Mouse (Mus musculus) hindbrain, embryonic 16.5 days (tissue): ENCODE measurements around the gene Tmub2. TPM values are rescaled to one million over a fixed set of nuclear protein-coding genes. Genes with fewer than 3 reads are reported as not detected.
A peak's percentile ranks its signal among the peaks of the same experiment; 100 is the strongest.

Source experiments
- ATAC-seq: fragments of 200-750 bp; cut with Nextera tagmentation; 2 replicates; pipeline ENCODE4 v1.8.0; 2017; ENCODE audit warnings: moderate TSS enrichment, moderate library complexity
- H3K27ac ChIP-seq: fragments of 300-500 bp; sonication (generic); 2 replicates; pipeline ENCODE4 v1.5.1; 2014; ENCODE audit warnings: low read depth, mild to moderate bottlenecking, control low read depth, low read length, moderate library complexity
- H3K27me3 ChIP-seq: fragments of 300-500 bp; sonication (generic); replicated peaks from 2 replicates; pipeline ENCODE4 v1.6.1; 2014; ENCODE audit warnings: low read length; ENCODE audit not compliant: control insufficient read depth, insufficient read depth
- H3K36me3 ChIP-seq: fragments of 300-500 bp; sonication (generic); 2 replicates; pipeline ENCODE4 v1.6.1; 2014; ENCODE audit warnings: mild to moderate bottlenecking, low read length, moderate library complexity, mixed read lengths; ENCODE audit not compliant: control insufficient read depth, insufficient read depth
- H3K4me1 ChIP-seq: fragments of 300-500 bp; sonication (generic); 2 replicates; pipeline ENCODE4 v1.6.1; 2014; ENCODE audit warnings: low read depth, low read length; ENCODE audit not compliant: control insufficient read depth, insufficient read depth
- H3K4me2 ChIP-seq: fragments of 300-500 bp; sonication (generic); 2 replicates; pipeline ENCODE4 v1.6.1; 2014; ENCODE audit warnings: mild to moderate bottlenecking, low read length, control low read depth, moderate library complexity
- H3K4me3 ChIP-seq: fragments of 300-500 bp; sonication (generic); 2 replicates; pipeline ENCODE4 v1.5.1; 2014; ENCODE audit warnings: mild to moderate bottlenecking, low read length, control low read depth, moderate library complexity
- H3K9ac ChIP-seq: fragments of 300-500 bp; sonication (generic); 2 replicates; pipeline ENCODE4 v1.6.1; 2014; ENCODE audit warnings: low read depth, mild to moderate bottlenecking, control low read depth, low read length, moderate library complexity
- H3K9me3 ChIP-seq: fragments of 300-500 bp; sonication (generic); 2 replicates; pipeline ENCODE4 v1.6.1; 2014; ENCODE audit warnings: mild to moderate bottlenecking, low read length, moderate library complexity; ENCODE audit not compliant: control insufficient read depth
- WGBS: fragments of 180-500 bp; shearing (Covaris S2); extraction: QIAGEN DNeasy Blood & Tissue Kit; methylation state at CpG from one replicate; pipeline ENCODE4 v1.1.7; 2014; 5-methylcytosine and 5-hydroxymethylcytosine counted together
- polyA plus RNA-seq: library from polyadenylated mRNA; unstranded; fragments of >200 nt; fragmentation: Nextera tagmentation; extraction: Ambion mirVana; gene quantifications from 2 replicates; pipeline ENCODE4 v1.2.1, GENCODE M21; 2015

Tmub2 gene
- 81.6 and 85.0 TPM in 2 replicates for polyA plus RNA-seq

GRCm38 (mm10) chr11:102284501-102285094 is at the start of gene Tmub2:
TSS of gene Tmub2 (plus strand) at chr11:102284931.
- Histone ChIP-seq H3K4me3 (peak within 1 kb of the TSS; percentile 75), H3K4me1 (peaks cover 14% of the 10 kb centered on the region), H3K9me3 (no peaks in the 10 kb centered on the region), H3K9ac (peak within 1 kb of the TSS; percentile 75), H3K36me3 (peaks cover 11% of the 10 kb centered on the region; the same call in 1 of the 2 replicates), H3K27ac (peak within 1 kb of the TSS; percentile 86), H3K27me3 (no peaks in the 10 kb centered on the region), H3K4me2 (peak within 1 kb of the TSS; percentile 82)
- under 1% methylated on average over 32 of the region's 32 CpGs for WGBS
- ATAC-seq, result peak; percentile 92

GRCm38 (mm10) chr11:102236022-102236421 is 48.7 kb upstream of the Tmub2 start:
- no peak for ATAC-seq
- Histone ChIP-seq H3K4me1 (no peaks in the 10 kb centered on the region), H3K9ac (no peak overlapping the region), H3K36me3 (no peaks in the 10 kb centered on the region), H3K4me3 (no peak overlapping the region), H3K27me3 (no peaks in the 10 kb centered on the region), H3K27ac (no peak overlapping the region), H3K9me3 (no peaks in the 10 kb centered on the region), H3K4me2 (no peak overlapping the region)
- WGBS, result 81% methylated on average over 2 of the region's 2 CpGs

- no peak overlapping the region for H3K4me2 ChIP-seq
- H3K9ac ChIP-seq, result no peak overlapping the region
- H3K27me3 ChIP-seq, result no peaks in the 10 kb centered on the region
- WGBS, result 90% methylated on average over 6 of the region's 6 CpGs
- H3K36me3 ChIP-seq, result no peaks in the 10 kb centered on the region
- peaks cover 11% of the 10 kb centered on the region for H3K4me1 ChIP-seq
- H3K4me3 ChIP-seq, result no peak overlapping the region
- H3K27ac ChIP-seq, result no peak overlapping the region
- ATAC-seq, result no peak
- no peaks in the 10 kb centered on the region for H3K9me3 ChIP-seq
Observed at GRCm38 (mm10) chr11:102240636-102241035, 44.1 kb upstream of the Tmub2 start.

- no peaks in the 10 kb centered on the region for H3K9me3 ChIP-seq
- no peak overlapping the region for H3K4me2 ChIP-seq
- 85% methylated on average over 5 of the region's 5 CpGs for WGBS
Observed at GRCm38 (mm10) chr11:102241246-102241645, 43.5 kb upstream of the Tmub2 start.

GRCm38 (mm10) chr11:102241874-102242273 is 42.9 kb upstream of the Tmub2 start:
- Histone ChIP-seq H3K9me3 (no peaks in the 10 kb centered on the region), H3K27ac (no peak overlapping the region), H3K4me2 (no peak overlapping the region), H3K36me3 (no peaks in the 10 kb centered on the region), H3K9ac (no peak overlapping the region), H3K4me3 (no peak overlapping the region), H3K4me1 (peaks cover 14% of the 10 kb centered on the region), H3K27me3 (no peaks in the 10 kb centered on the region)
- WGBS, result 53% methylated on average over 5 of the region's 5 CpGs
- ATAC-seq, result no peak

More at GRCm38 (mm10) chr11:102241246-102241645, 43.5 kb upstream of the Tmub2 start:
- no peak for ATAC-seq
- Histone ChIP-seq H3K9ac (no peak overlapping the region), H3K4me3 (no peak overlapping the region), H3K4me1 (peaks cover 14% of the 10 kb centered on the region), H3K27me3 (no peaks in the 10 kb centered on the region), H3K27ac (no peak overlapping the region), H3K36me3 (no peaks in the 10 kb centered on the region)

- Histone ChIP-seq H3K27ac (peak overlapping the region; percentile 71), H3K36me3 (no peaks in the 10 kb centered on the region), H3K9ac (peak overlapping the region; percentile 58), H3K4me1 (peaks cover 17% of the 10 kb centered on the region), H3K9me3 (no peaks in the 10 kb centered on the region), H3K4me3 (peak overlapping the region; percentile 43), H3K4me2 (peak overlapping the region; percentile 85), H3K27me3 (no peaks in the 10 kb centered on the region)
- ATAC-seq, result peak; percentile 89
- WGBS, result under 1% methylated on average over 32 of the region's 32 CpGs
Observed at GRCm38 (mm10) chr11:102244926-102245449, 39.7 kb upstream of the Tmub2 start.

- H3K27me3 ChIP-seq, result no peaks in the 10 kb centered on the region
- H3K27ac ChIP-seq, result peak overlapping the region; percentile 71
- peak overlapping the region; percentile 43 for H3K4me3 ChIP-seq
- peak; percentile 16; the same call in 1 of the 2 replicates for ATAC-seq
- peak overlapping the region; percentile 58; the same call in 1 of the 2 replicates for H3K9ac ChIP-seq
- 33% methylated on average over 14 of the region's 14 CpGs for WGBS
- H3K9me3 ChIP-seq, result no peaks in the 10 kb centered on the region
- H3K4me2 ChIP-seq, result peak overlapping the region; percentile 85
- peaks cover 17% of the 10 kb centered on the region for H3K4me1 ChIP-seq
- no peaks in the 10 kb centered on the region for H3K36me3 ChIP-seq
Observed at GRCm38 (mm10) chr11:102245581-102246272, 39.0 kb upstream of the Tmub2 start.

GRCm38 (mm10) chr11:102246273-102246635 is 38.5 kb upstream of the Tmub2 start:
- Histone ChIP-seq H3K4me2 (no peak overlapping the region), H3K9ac (no peak overlapping the region), H3K4me1 (peaks cover 17% of the 10 kb centered on the region), H3K27me3 (no peaks in the 10 kb centered on the region), H3K36me3 (no peaks in the 10 kb centered on the region), H3K27ac (no peak overlapping the region), H3K9me3 (no peaks in the 10 kb centered on the region), H3K4me3 (no peak overlapping the region)
- 70% methylated on average over 6 of the region's 6 CpGs for WGBS
- no peak for ATAC-seq

- Histone ChIP-seq H3K9me3 (no peaks in the 10 kb centered on the region), H3K4me2 (no peak overlapping the region), H3K27ac (no peak overlapping the region), H3K4me1 (peaks cover 17% of the 10 kb centered on the region), H3K4me3 (no peak overlapping the region), H3K27me3 (no peaks in the 10 kb centered on the region), H3K9ac (no peak overlapping the region), H3K36me3 (no peaks in the 10 kb centered on the region)
- ATAC-seq, result no peak
- WGBS, result 90% methylated on average over 4 of the region's 4 CpGs
Observed at GRCm38 (mm10) chr11:102246871-102247270, 37.9 kb upstream of the Tmub2 start.
